Mouse (Mus musculus) gastrocnemius, adult 2 months (tissue): ENCODE results near the gene Vmn1r28. TPM values are rescaled to one million over a fixed set of nuclear protein-coding genes. Genes with fewer than 3 reads are reported as not detected.
"Not testable (repeated sequence)": the region's sequence is repeated elsewhere in the genome, so short reads cannot be mapped to it uniquely, and the experiment has no call there.

Experiments
- DNase-seq: peaks from one replicate; pipeline ENCODE4 v3.0.0; 2022
- H3K27ac ChIP-seq: fragments of 200-600 bp; 2 replicates; pipeline ENCODE4 v1.8.1; 2022; ENCODE audit warnings: mild to moderate bottlenecking
- H3K4me3 ChIP-seq: fragments of 200-600 bp; 2 replicates; pipeline ENCODE4 v1.8.1; 2022; ENCODE audit warnings: mild to moderate bottlenecking, moderate library complexity
- CTCF ChIP-seq: fragments of 200-600 bp; IDR thresholded peaks from 2 replicates; pipeline ENCODE4 v1.8.1; 2022; ENCODE audit warnings: antibody characterized with exemption, mild to moderate bottlenecking, moderate library complexity
- intact Hi-C: fragments of 180-260 bp; cut with DNase I; formaldehyde crosslinking; loops from one replicate; pipeline ENCODE4 v1.15.1; 2025
- long read RNA-seq, 2 experiments: library from polyadenylated mRNA; stranded (forward); transcript quantifications; one replicate each; pipeline ENCODE4 v2.0.0; 2021
- total RNA-seq, 2 experiments: library from RNA; stranded (reverse); gene quantifications; 2 replicates each; pipeline ENCODE4 v1.2.3; 2021

Vmn1r28 gene
- not detected for total RNA-seq
- long read RNA-seq, experiment 1, result 0 reads
- long read RNA-seq, experiment 2, result 0 reads

- no peak for TF ChIP-seq CTCF
- no peak within 1 kb of the TSS for H3K4me3 ChIP-seq
- intact Hi-C loops, result no loop called here
- no peak within 1 kb of the TSS for H3K27ac ChIP-seq
- DNase-seq, result no peak
These were observed at the start of gene Vmn1r28 for GRCm38 (mm10) chr6:58261737-58262136. TSS of gene Vmn1r28 (plus strand) at chr6:58262037.

- Histone ChIP-seq H3K4me3 (no peak overlapping the region), H3K27ac (no peak overlapping the region)
- no peak for TF ChIP-seq CTCF
- no peak for DNase-seq
- intact Hi-C loops, result no loop called here
These were observed 45.7 kb upstream of the Vmn1r28 start for GRCm38 (mm10) chr6:58216119-58216518.

DNA sequence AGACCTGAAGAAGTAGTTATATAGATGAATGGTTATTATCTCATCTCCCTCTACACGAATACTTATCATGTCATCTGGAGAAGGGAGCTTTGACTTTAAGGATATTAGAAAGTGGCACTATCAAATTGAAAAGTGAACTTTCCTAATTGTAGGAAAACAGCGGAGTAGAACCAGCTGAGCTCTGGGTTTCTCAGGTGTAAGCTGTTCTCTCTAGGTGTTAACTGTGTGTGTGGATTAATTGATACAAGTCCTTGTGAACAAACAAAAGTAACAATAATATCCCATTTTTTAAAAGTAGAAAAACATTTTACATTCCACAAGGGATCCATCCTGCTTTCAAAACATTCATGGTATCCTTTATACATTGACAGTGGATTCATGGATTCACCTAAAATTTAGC is 43.1 kb upstream of the Vmn1r28 start, which contains the start of gene Vmn1r27:
TSS of gene Vmn1r27 (minus strand) at position 101 of the 400 bp plus-strand sequence.
- H3K4me3 ChIP-seq, result no peak within 1 kb of the TSS
- TF ChIP-seq CTCF, result no peak
- intact Hi-C loops, result no loop called here
- DNase-seq, result no peak
- no peak within 1 kb of the TSS for H3K27ac ChIP-seq

DNA sequence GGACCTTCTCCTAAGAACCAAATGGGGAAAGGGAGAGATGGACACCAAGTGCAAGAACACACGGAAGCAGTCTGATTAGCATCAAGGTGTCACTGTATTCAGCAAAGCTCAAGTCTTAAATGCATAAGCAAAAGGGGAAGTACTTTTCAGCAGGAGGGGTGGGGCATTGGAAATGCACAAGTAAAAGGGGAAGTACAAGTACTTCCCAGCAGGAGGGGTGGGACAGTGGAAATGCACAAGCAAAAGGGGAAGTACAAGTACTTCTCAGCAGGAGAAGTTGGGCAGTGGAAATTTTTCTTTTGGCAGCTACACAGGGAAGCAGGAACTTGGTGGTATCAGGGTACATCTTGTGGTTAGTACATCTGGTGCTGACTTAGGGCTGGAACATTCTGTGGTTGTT is 17.8 kb downstream of the Vmn1r28 start:
- intact Hi-C loops, DNase-seq, H3K27ac ChIP-seq, H3K4me3 ChIP-seq: not testable (repeated sequence)

GRCm38 (mm10) chr6:58292201-58292600 is 30.4 kb downstream of the Vmn1r28 start:
- H3K4me3 ChIP-seq, result no peak overlapping the region
- no peak for TF ChIP-seq CTCF
- DNase-seq, result no peak
- H3K27ac ChIP-seq, result no peak overlapping the region
- intact Hi-C loops, result no loop called here

- intact Hi-C loops, H3K4me3 ChIP-seq, DNase-seq, H3K27ac ChIP-seq: not testable (repeated sequence)
These were observed 36.7 kb downstream of the Vmn1r28 start for GRCm38 (mm10) chr6:58298511-58298910.

DNA sequence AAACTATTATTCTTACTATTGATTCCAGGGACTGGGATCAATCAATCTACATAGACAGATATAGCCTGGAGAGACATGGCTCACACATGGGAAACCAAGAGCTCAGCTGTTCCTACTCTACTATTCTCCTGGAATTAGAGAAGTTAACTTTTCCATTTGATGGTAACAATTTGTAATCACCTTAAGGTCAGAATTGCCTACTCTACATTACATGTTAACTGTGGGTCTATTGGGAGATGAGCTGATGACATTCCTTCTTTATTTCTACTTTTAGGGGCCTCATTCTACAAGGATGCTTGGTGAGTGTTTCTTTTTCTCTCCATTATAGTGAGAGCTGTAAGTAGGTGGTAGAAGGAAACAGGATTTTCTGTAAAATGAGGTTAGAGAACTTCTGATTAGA is 39.4 kb downstream of the Vmn1r28 start, which contains the start of gene Vmn1r29:
TSS of gene Vmn1r29 (plus strand) at position 301 of the 400 bp plus-strand sequence.
- no peak for TF ChIP-seq CTCF
- intact Hi-C loops, result no loop called here

More for the DNA sequence above, 39.4 kb downstream of the Vmn1r28 start, which contains the start of gene Vmn1r29:
- no peak within 1 kb of the TSS for H3K4me3 ChIP-seq
- no peak for DNase-seq
- no peak within 1 kb of the TSS for H3K27ac ChIP-seq

Other genes starting within 250 kb of the Vmn1r28 start
- gene Vmn1r26, start 246.9 kb upstream of the Vmn1r28 start, total RNA-seq, result not detected
- gene Vmn1r27, start 43.2 kb upstream of the Vmn1r28 start, total RNA-seq, result not detected
- gene Vmn1r29, start 39.5 kb downstream of the Vmn1r28 start, total RNA-seq, result not detected
- gene Vmn1r30, start 181.3 kb downstream of the Vmn1r28 start, total RNA-seq, result not detected
- not detected for gene Vmn1r31, start 213.3 kb downstream of the Vmn1r28 start, total RNA-seq